Mouse (Mus musculus) stomach, embryonic 14.5 days (tissue): ENCODE results near the gene Als2cr12. TPM values are rescaled to one million over a fixed set of nuclear protein-coding genes. Genes with fewer than 3 reads are reported as not detected.
A peak's percentile ranks its signal among the peaks of the same experiment; 100 is the strongest.

Experiments used
- ATAC-seq: fragments of 200-750 bp; cut with Nextera tagmentation; 2 replicates; pipeline ENCODE4 v1.8.0; 2017; ENCODE audit warnings: low read depth, moderate TSS enrichment; ENCODE audit not compliant: insufficient number of reproducible peaks, insufficient read depth, low FRiP score
- H3K27ac ChIP-seq: fragments of 300-500 bp; sonication (generic); 2 replicates; pipeline ENCODE4 v1.5.1; 2014; ENCODE audit warnings: mild to moderate bottlenecking, low read length, moderate library complexity, mixed read lengths
- H3K27me3 ChIP-seq: fragments of 300-500 bp; sonication (generic); 2 replicates; pipeline ENCODE4 v1.6.1; 2014; ENCODE audit warnings: low read length, control low read depth, mixed read lengths; ENCODE audit not compliant: control insufficient read depth, insufficient read depth
- H3K36me3 ChIP-seq: fragments of 300-500 bp; sonication (generic); 2 replicates; pipeline ENCODE4 v1.6.1; 2014; ENCODE audit warnings: mild to moderate bottlenecking, control low read depth, low read length, moderate library complexity, mixed read lengths; ENCODE audit not compliant: control insufficient read depth, insufficient read depth
- H3K4me1 ChIP-seq: fragments of 300-500 bp; sonication (generic); 2 replicates; pipeline ENCODE4 v1.6.1; 2014; ENCODE audit warnings: low read length, control low read depth, mixed read lengths; ENCODE audit not compliant: control insufficient read depth, insufficient read depth
- H3K4me2 ChIP-seq: fragments of 300-500 bp; sonication (generic); replicated peaks from 2 replicates; pipeline ENCODE4 v1.6.1; 2014; ENCODE audit warnings: low read depth, low read length, control low read depth
- H3K4me3 ChIP-seq: fragments of 300-500 bp; sonication (generic); 2 replicates; pipeline ENCODE4 v1.5.1; 2014; ENCODE audit warnings: low read depth, low read length, control low read depth
- H3K9ac ChIP-seq: fragments of 300-500 bp; sonication (generic); replicated peaks from 2 replicates; pipeline ENCODE4 v1.6.1; 2014; ENCODE audit warnings: low read depth, mild to moderate bottlenecking, control low read depth, low read length, moderate library complexity, mixed read lengths
- H3K9me3 ChIP-seq: fragments of 300-500 bp; sonication (generic); 2 replicates; pipeline ENCODE4 v1.6.1; 2016; ENCODE audit warnings: low read depth, low read length, control low read depth; ENCODE audit not compliant: control insufficient read depth
- WGBS: fragments of 180-500 bp; shearing (Covaris S2); extraction: QIAGEN DNeasy Blood & Tissue Kit; methylation state at CpG from one replicate; pipeline ENCODE4 v1.1.7; 2014; 5-methylcytosine and 5-hydroxymethylcytosine counted together
- polyA plus RNA-seq: library from polyadenylated mRNA; unstranded; fragments of >200 nt; fragmentation: Nextera tagmentation; extraction: Ambion mirVana; gene quantifications from 2 replicates; pipeline ENCODE4 v1.2.1, GENCODE M21; 2014

The Als2cr12 gene
- polyA plus RNA-seq, 1 experiment from 2014 or later = not detected

DNA sequence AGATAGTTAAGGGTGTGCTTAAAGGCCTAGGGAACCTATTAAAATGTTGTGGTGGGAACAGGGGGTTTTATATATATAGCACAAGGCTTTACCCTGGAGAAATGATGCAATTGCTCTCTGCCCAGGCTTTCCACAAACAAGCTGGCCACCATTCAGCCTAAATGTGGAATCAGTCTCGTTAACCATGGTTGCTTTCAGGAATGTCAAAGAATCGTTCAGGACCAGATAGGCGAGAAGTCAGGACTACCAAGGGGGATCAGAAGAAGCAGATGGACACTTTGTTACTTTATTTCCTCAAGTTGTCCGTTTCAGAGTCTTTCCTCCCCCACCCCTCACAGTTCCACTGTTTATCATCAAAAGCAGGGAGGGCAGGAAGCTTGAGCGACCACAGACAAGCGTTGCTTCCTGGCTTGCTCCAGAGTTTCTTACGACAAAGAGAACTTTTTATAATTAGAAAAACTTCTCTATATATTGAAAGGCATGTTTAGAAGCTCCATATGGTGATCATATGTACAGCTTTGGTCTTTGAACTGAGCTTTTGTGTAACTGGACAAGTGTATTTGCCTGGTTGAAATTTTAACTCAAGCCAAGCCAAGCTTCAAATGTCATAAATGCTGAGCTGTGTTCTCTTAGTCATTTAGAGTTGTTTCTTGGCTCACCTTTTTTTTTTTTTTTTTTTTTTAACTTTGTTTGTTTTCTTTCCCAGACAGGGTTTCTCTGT is 20.5 kb upstream of the Als2cr12 start:
- Histone ChIP-seq H3K4me2 (no peak overlapping the region), H3K9ac (no peak overlapping the region), H3K27ac (no peak overlapping the region), H3K27me3 (no peaks in the 10 kb centered on the region), H3K36me3 (peaks cover 17% of the 10 kb centered on the region; the same call in 1 of the 2 replicates), H3K4me1 (no peaks in the 10 kb centered on the region), H3K9me3 (no peaks in the 10 kb centered on the region), H3K4me3 (no peak overlapping the region)
- ATAC-seq = no peak
- WGBS = 65% methylated on average over 7 of the region's 7 CpGs

DNA sequence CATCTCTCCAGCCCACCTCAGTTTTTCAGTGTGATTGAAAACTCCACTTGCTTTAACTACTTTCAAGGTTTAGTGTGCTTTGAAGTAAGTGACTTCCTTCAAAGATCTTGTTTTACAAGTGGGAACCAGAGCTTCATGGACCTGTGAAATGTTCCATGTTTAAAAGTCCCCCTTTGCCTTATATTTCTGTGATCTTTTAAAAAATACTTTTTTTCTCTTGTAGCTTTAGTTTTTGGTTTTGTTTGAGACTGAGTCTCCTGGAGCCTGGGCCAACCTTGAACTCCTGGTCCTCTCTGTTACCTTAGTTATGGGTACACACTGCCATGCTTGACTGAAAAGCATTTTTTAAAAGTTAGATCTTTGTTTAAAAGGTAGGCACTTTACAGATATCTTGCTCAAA is 19.7 kb upstream of the Als2cr12 start:
- H3K4me2 ChIP-seq = 0 out of 2 replicates have a peak overlapping the region, but pooled peaks have one; percentile 81
- H3K27ac ChIP-seq = no peak overlapping the region
- no peaks in the 10 kb centered on the region for H3K4me1 ChIP-seq
- H3K9me3 ChIP-seq = no peaks in the 10 kb centered on the region
- H3K4me3 ChIP-seq = no peak overlapping the region
- H3K27me3 ChIP-seq = no peaks in the 10 kb centered on the region
- peaks cover 17% of the 10 kb centered on the region; the same call in 1 of the 2 replicates for H3K36me3 ChIP-seq
- no peak for ATAC-seq
- no peak overlapping the region for H3K9ac ChIP-seq

DNA sequence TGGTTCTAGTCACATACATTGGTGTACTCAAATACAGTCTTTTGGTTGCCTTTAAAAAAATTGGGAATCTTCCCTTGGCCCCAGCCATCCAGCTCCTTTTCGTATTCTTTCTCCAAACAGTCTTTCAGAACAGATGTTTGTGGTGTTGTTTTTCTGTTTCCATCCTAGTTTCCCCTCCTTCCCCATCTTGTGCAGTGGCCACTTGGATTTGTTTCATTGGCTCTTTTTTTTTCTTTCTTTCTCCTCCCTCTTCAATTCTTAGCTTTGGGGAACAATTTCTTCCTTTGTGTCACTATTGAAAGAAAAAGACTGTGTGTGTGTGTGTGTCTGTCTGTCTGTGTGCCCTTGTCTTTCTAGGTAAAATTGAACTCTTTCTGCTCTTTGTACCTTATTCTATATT is 18.6 kb upstream of the Als2cr12 start:
- no peaks in the 10 kb centered on the region for H3K27me3 ChIP-seq
- no peaks in the 10 kb centered on the region for H3K4me1 ChIP-seq
- no peak for ATAC-seq
- H3K4me2 ChIP-seq = peak overlapping the region; percentile 81
- H3K4me3 ChIP-seq = peak overlapping the region; percentile 68
- 53% methylated on average over 1 of the region's 1 CpGs for WGBS
- peaks cover 7% of the 10 kb centered on the region; the same call in 1 of the 2 replicates for H3K36me3 ChIP-seq
- H3K9me3 ChIP-seq = no peaks in the 10 kb centered on the region
- no peak overlapping the region for H3K27ac ChIP-seq
- H3K9ac ChIP-seq = peak overlapping the region; percentile 73; the same call in 1 of the 2 replicates

DNA sequence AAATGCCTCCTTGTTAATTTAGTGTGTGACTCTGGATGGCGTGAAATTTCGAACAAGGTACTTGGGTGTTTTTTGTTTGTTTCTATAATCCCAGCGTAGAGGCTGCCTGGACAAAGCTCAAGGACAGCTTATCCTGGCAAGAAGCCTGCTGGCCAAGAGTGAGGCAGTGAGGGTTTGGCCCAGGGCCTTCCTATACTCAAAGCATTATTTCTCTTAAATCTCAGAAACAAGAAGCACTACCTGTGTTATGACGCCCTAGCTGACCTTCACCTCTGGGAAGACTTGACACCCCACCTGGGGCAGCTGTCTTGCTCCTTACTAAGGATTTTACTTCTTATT is 18.1 kb upstream of the Als2cr12 start:
- no peaks in the 10 kb centered on the region for H3K4me1 ChIP-seq
- H3K36me3 ChIP-seq = peaks cover 6% of the 10 kb centered on the region; the same call in 1 of the 2 replicates
- H3K27ac ChIP-seq = peak overlapping the region; percentile 95
- H3K4me3 ChIP-seq = peak overlapping the region; percentile 68
- peak overlapping the region; percentile 73 for H3K9ac ChIP-seq
- peak overlapping the region; percentile 81 for H3K4me2 ChIP-seq
- 33% methylated on average over 4 of the region's 4 CpGs for WGBS
- H3K9me3 ChIP-seq = no peaks in the 10 kb centered on the region
- ATAC-seq = no peak
- H3K27me3 ChIP-seq = no peaks in the 10 kb centered on the region

DNA sequence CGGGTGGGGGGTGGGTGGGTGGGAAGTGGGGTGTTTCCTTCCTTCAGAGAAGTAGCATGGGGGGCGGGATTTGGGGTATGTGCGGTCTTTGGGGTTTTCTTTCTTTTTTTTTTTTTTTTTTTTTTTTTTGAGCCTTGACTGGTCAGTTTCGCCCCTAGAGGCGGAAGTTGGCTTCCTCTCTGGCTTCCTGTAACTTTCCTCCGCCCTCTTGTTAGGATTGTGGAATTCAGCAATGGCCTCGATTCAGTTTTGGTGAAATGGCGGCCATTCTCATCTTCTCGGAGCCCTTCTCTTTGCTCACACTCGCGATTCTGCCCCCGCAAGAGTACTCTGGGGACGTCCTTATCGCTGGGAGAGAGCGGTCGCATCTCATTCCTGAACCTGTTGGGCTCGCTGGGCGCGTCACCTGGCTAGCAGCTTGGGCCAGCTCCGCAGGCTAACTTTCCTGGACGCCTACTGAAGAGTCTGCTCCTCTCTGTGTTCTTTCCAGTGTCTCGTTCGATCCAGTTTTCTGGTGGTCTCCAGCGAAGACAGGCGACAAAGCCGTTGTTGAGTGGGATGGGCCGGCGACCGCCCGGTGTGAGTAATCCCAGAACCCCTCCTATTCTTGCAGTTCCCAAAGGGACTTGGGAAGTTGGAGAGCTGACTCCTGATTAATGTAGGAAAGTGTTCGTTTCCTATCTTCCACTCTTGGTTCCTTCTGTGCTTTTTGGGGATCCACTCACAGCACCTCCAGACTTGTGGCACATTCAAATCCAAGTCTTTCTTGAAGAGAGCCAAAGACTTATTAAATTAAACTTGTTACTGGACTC is 17.5 kb upstream of the Als2cr12 start:
- Histone ChIP-seq H3K36me3 (peaks cover 6% of the 10 kb centered on the region; the same call in 1 of the 2 replicates), H3K9me3 (no peaks in the 10 kb centered on the region), H3K4me2 (peak overlapping the region; percentile 81), H3K27me3 (no peaks in the 10 kb centered on the region), H3K9ac (peak overlapping the region; percentile 73), H3K27ac (peak overlapping the region; percentile 95), H3K4me1 (no peaks in the 10 kb centered on the region), H3K4me3 (peak overlapping the region; percentile 68)
- no peak for ATAC-seq
- WGBS = 3% methylated on average over 31 of the region's 31 CpGs

DNA sequence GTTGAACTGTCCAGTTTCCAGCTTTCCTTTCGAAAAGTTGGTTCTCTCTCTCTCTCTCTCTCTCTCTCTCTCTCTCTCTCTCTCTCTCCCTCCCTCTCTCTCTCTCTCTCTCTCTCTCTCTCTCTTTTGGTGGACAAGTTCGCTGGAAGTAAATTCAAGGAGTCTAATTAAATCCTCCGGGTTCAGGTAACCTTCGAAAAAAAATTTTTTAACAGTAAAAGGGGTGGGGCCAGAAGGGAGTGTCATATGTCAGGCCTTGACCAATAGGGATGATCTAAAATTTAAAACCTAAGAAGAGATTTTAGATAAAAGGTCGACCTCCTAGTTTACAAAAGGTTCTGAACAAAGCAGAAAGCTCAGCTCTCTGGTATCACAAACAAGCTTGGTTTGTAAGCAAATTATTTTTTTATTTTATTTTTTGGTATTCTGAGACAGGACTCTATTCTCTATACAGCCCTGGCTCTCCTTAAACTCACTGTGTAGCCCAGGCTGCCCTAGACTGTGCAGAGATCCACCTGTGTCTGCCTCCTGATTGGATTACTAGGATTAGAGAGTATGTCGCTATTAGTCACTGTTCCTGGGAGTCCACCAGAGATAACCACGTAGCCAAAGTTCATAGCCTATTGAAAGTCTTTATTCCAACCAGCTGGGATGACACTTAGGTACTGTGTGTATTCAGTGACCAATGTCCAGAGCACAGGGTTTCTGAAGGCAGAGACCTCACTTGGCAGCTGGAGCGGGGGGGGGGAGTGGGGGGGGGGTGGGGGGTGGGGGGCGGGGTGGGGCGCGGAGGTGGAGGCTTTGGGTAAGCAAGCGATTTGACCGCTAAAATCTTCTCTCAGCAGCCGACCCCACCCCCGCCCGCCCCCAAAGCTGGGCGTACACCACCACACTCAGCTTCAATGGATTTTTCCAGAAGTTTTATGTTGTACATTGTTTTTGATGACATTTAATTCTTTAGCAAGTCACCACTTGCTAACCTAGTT is 16.6 kb upstream of the Als2cr12 start:
- Histone ChIP-seq H3K9ac (peak overlapping the region; percentile 88; the same call in 1 of the 2 replicates), H3K36me3 (peaks cover under 1% of the 10 kb centered on the region; the same call in 1 of the 2 replicates), H3K4me2 (peak overlapping the region; percentile 81), H3K4me1 (no peaks in the 10 kb centered on the region), H3K4me3 (peak overlapping the region; percentile 68), H3K27ac (peak overlapping the region; percentile 100), H3K27me3 (no peaks in the 10 kb centered on the region), H3K9me3 (no peaks in the 10 kb centered on the region)
- peak; percentile 80 for ATAC-seq
- 4% methylated on average over 17 of the region's 17 CpGs for WGBS

DNA sequence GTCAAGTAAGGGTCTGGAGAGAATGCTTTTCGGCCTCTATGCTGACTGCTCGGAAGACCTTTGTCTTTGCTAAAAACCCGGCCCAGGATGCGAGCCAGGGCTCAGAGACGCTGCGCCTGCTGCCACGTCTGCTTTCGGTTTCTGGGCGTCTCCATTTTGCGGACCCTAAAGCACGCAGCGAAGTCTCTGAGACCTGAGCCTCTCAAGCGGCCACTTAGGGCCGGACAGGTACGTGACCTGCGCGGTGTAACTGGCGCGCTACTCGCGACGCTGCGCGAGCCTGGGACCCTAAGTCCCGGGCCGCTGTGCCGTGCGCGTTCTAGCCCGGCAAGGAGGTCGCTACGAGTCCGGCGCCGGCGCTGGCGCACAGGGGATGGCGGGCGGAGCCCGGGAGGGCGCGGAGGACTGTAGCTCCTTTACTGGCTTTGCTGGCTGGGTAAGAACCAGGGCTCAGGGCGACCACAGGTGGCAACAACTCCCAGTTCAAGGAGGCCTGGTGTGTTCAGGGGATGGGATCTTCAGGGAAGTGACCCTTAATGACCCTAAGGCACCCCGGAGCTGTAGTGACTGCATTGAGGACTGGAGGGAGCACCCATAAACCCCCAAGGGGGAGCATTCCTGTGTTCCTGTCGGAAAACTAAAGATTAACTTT is 15.7 kb upstream of the Als2cr12 start, which contains the start of gene Cflar:
Gene Cflar, plus strand, starts transcription at position 144 of the 652 bp plus-strand sequence.
- no peaks in the 10 kb centered on the region for H3K27me3 ChIP-seq
- H3K27ac ChIP-seq = peak within 1 kb of the TSS; percentile 100
- H3K4me2 ChIP-seq = peak within 1 kb of the TSS; percentile 81
- H3K36me3 ChIP-seq = no peaks in the 10 kb centered on the region
- no peaks in the 10 kb centered on the region for H3K9me3 ChIP-seq
- peak; percentile 66 for ATAC-seq
- peak within 1 kb of the TSS; percentile 88 for H3K9ac ChIP-seq
- no peaks in the 10 kb centered on the region for H3K4me1 ChIP-seq
- peak within 1 kb of the TSS; percentile 68 for H3K4me3 ChIP-seq
- WGBS = under 1% methylated on average over 45 of the region's 45 CpGs
